Comparison of ENCODE assay signal across 9 mouse cellular contexts in genomic region chr12:33955606-33956295, GRCm38 (mm10). TPM values are rescaled to one million over a fixed set of nuclear protein-coding genes. Genes with fewer than 3 reads are reported as not detected.
DNase-seq lines count a peak whose midpoint lies in the region; ATAC-seq and TF ChIP-seq lines count a peak whose summit lies in the region.
"Had no signal": no experiment of that assay in that cellular context is flagged by ENCODE, and none has a peak within 500 bp of the region (broad histone marks: within the 10 kb centered on the region; RNA-seq: fewer than 3 reads in every experiment).

No protein-coding gene starts in this region.

- H3K27ac ChIP-seq in forebrain, embryonic 10.5 days, result peak overlapping the region; percentile 53; the same call in 1 of the 2 replicates
- H3K27ac ChIP-seq in forebrain, embryonic 15.5 days (replicated peaks), result no peak overlapping the region
- no peak overlapping the region for H3K27ac ChIP-seq in midbrain, embryonic 12.5 days (replicated peaks)
- no peak overlapping the region for H3K27ac ChIP-seq in midbrain, embryonic 15.5 days
- no peak overlapping the region for H3K27ac ChIP-seq in intestine, embryonic 16.5 days (ENCODE audit: low read length)
- no peak overlapping the region for H3K27ac ChIP-seq in stomach, embryonic 15.5 days
- no peak overlapping the region for H3K27ac ChIP-seq in layer of hippocampus, adult 2 months

- ATAC-seq in forebrain, embryonic 15.5 days (replicated peaks), result no peak
- peak; percentile 16; the same call in 1 of the 2 replicates for ATAC-seq in midbrain, embryonic 12.5 days (ENCODE audit: low FRiP score, low read depth)
- ATAC-seq in midbrain, embryonic 15.5 days (replicated peaks), result no peak
- no peak for ATAC-seq in intestine, embryonic 16.5 days
- ATAC-seq in stomach, embryonic 15.5 days (ENCODE audit: insufficient read depth, low FRiP score, low read depth), result no peak

- no peak overlapping the region for H3K9ac ChIP-seq in forebrain, embryonic 15.5 days (replicated peaks)
- H3K9ac ChIP-seq in midbrain, embryonic 12.5 days (replicated peaks), result no peak overlapping the region
- H3K9ac ChIP-seq in midbrain, embryonic 15.5 days, result no peak overlapping the region
- no peak overlapping the region for H3K9ac ChIP-seq in intestine, embryonic 16.5 days (ENCODE audit: low read depth, low read length)
- H3K9ac ChIP-seq in stomach, embryonic 15.5 days, result no peak overlapping the region

- H3K36me3 ChIP-seq in forebrain, embryonic 10.5 days (replicated peaks), result no peaks in the 10 kb centered on the region
- H3K36me3 ChIP-seq in forebrain, embryonic 15.5 days, result no peaks in the 10 kb centered on the region
- H3K36me3 ChIP-seq in midbrain, embryonic 12.5 days, result no peaks in the 10 kb centered on the region
- H3K36me3 ChIP-seq in midbrain, embryonic 15.5 days (replicated peaks), result no peaks in the 10 kb centered on the region
- no peaks in the 10 kb centered on the region for H3K36me3 ChIP-seq in intestine, embryonic 16.5 days (ENCODE audit: control insufficient read depth, insufficient read depth, low read length)
- no peaks in the 10 kb centered on the region for H3K36me3 ChIP-seq in stomach, embryonic 15.5 days

- H3K9me3 ChIP-seq in forebrain, embryonic 10.5 days, result no peaks in the 10 kb centered on the region
- no peaks in the 10 kb centered on the region for H3K9me3 ChIP-seq in forebrain, embryonic 15.5 days
- H3K9me3 ChIP-seq in midbrain, embryonic 12.5 days, result no peaks in the 10 kb centered on the region
- no peaks in the 10 kb centered on the region for H3K9me3 ChIP-seq in midbrain, embryonic 15.5 days
- no peaks in the 10 kb centered on the region for H3K9me3 ChIP-seq in intestine, embryonic 16.5 days (ENCODE audit: control insufficient read depth, low read length)
- H3K9me3 ChIP-seq in stomach, embryonic 15.5 days, result no peaks in the 10 kb centered on the region

- no peak overlapping the region for H3K4me2 ChIP-seq in forebrain, embryonic 15.5 days (replicated peaks)
- H3K4me2 ChIP-seq in midbrain, embryonic 12.5 days (replicated peaks), result peak overlapping the region; percentile 16
- H3K4me2 ChIP-seq in midbrain, embryonic 15.5 days, result no peak overlapping the region
- peak overlapping the region; percentile 16; the same call in 1 of the 2 replicates for H3K4me2 ChIP-seq in intestine, embryonic 16.5 days (ENCODE audit: low read depth, low read length)
- peak overlapping the region; percentile 80 for H3K4me2 ChIP-seq in stomach, embryonic 15.5 days

- no peak for TF ChIP-seq CTCF in layer of hippocampus, adult 2 months (conservative IDR thresholded peaks at IDR 0.05)

- H3K4me1 ChIP-seq in forebrain, embryonic 10.5 days, result peaks cover 31% of the 10 kb centered on the region
- peaks cover 17% of the 10 kb centered on the region for H3K4me1 ChIP-seq in forebrain, embryonic 15.5 days
- H3K4me1 ChIP-seq in midbrain, embryonic 12.5 days, result peaks cover 21% of the 10 kb centered on the region
- peaks cover 20% of the 10 kb centered on the region for H3K4me1 ChIP-seq in midbrain, embryonic 15.5 days
- H3K4me1 ChIP-seq in intestine, embryonic 16.5 days (ENCODE audit: control insufficient read depth, insufficient read depth, low read length), result peaks cover 20% of the 10 kb centered on the region; the same call in 1 of the 2 replicates
- H3K4me1 ChIP-seq in stomach, embryonic 15.5 days, result peaks cover 16% of the 10 kb centered on the region; the same call in 1 of the 2 replicates

- peaks cover 88% of the 10 kb centered on the region for H3K27me3 ChIP-seq in forebrain, embryonic 10.5 days (ENCODE audit: poor library complexity, severe bottlenecking)
- H3K27me3 ChIP-seq in forebrain, embryonic 15.5 days, result peaks cover 67% of the 10 kb centered on the region
- peaks cover 69% of the 10 kb centered on the region for H3K27me3 ChIP-seq in midbrain, embryonic 12.5 days
- H3K27me3 ChIP-seq in midbrain, embryonic 15.5 days (replicated peaks), result peaks cover 59% of the 10 kb centered on the region
- H3K27me3 ChIP-seq in intestine, embryonic 16.5 days (replicated peaks; ENCODE audit: control insufficient read depth, insufficient read depth, low read length), result peaks cover 50% of the 10 kb centered on the region
- H3K27me3 ChIP-seq in stomach, embryonic 15.5 days (replicated peaks), result peaks cover 40% of the 10 kb centered on the region

- H3K4me3 ChIP-seq in forebrain, embryonic 10.5 days, result peak overlapping the region; percentile 67
- no peak overlapping the region for H3K4me3 ChIP-seq in forebrain, embryonic 15.5 days
- H3K4me3 ChIP-seq in midbrain, embryonic 12.5 days, result peak overlapping the region; percentile 18; the same call in 1 of the 2 replicates
- H3K4me3 ChIP-seq in midbrain, embryonic 15.5 days, result no peak overlapping the region
- H3K4me3 ChIP-seq in intestine, embryonic 16.5 days (ENCODE audit: low read length), result 0 out of 2 replicates have a peak overlapping the region, but pooled peaks have one; percentile 12
- peak overlapping the region; percentile 16; the same call in 1 of the 2 replicates for H3K4me3 ChIP-seq in stomach, embryonic 15.5 days (replicated peaks)
- H3K4me3 ChIP-seq in layer of hippocampus, adult 2 months, result no peak overlapping the region

- WGBS in forebrain, embryonic 10.5 days, result 1% methylated on average over 28 of the region's 28 CpGs
- 2% methylated on average over 28 of the region's 28 CpGs for WGBS in forebrain, embryonic 15.5 days
- WGBS in midbrain, embryonic 12.5 days, result 1% methylated on average over 28 of the region's 28 CpGs
- 2% methylated on average over 28 of the region's 28 CpGs for WGBS in midbrain, embryonic 15.5 days
- 7% methylated on average over 28 of the region's 28 CpGs for WGBS in intestine, embryonic 16.5 days
- 8% methylated on average over 28 of the region's 28 CpGs for WGBS in stomach, embryonic 15.5 days

- peak; percentile 71 for DNase-seq in forebrain, embryonic 10.5 days (ENCODE audit: extremely low spot score, low spot score)
- no peak for DNase-seq in layer of hippocampus, adult 2 months (ENCODE audit: low spot score in 2 of 2)
- no peak for DNase-seq in right cerebral cortex, adult 2 months (ENCODE audit: low spot score in 2 of 2)

RNA-seq across cellular contexts. Expression of gene Twist1, which starts 1.7 kb away (rescaled TPM):
- polyA plus RNA-seq in forebrain, embryonic 10.5 days (2016; fragmentation: Nextera tagmentation; extraction: Ambion mirVana), result 9.1 and 12.1 TPM in 2 replicates
- 0.63 and 0.74 TPM in 2 replicates for polyA plus RNA-seq in forebrain, embryonic 15.5 days (2015; fragmentation: Nextera tagmentation; extraction: Ambion mirVana)
- polyA plus RNA-seq in midbrain, embryonic 12.5 days (2016; fragmentation: Nextera tagmentation; extraction: Ambion mirVana), result 11.0 and 12.3 TPM in 2 replicates
- 1.2 and 1.5 TPM in 2 replicates for polyA plus RNA-seq in midbrain, embryonic 15.5 days (2015; fragmentation: Nextera tagmentation; extraction: Ambion mirVana)
- 0.49 and 0.59 TPM in 2 replicates for polyA plus RNA-seq in intestine, embryonic 16.5 days (2015; fragmentation: Nextera tagmentation; extraction: Ambion mirVana)
- 4.2 and 5.3 TPM in 2 replicates for polyA plus RNA-seq in stomach, embryonic 15.5 days (2015; fragmentation: Nextera tagmentation; extraction: Ambion mirVana)
- total RNA-seq in layer of hippocampus, adult 2 months (2021), result 1 to 10 TPM; 1.6 TPM

RNA-seq across cellular contexts. Expression of gene Ferd3l, which starts 27.5 kb away (rescaled TPM):
- 0.30 and 0.55 TPM in 2 replicates for polyA plus RNA-seq in forebrain, embryonic 10.5 days (2016; fragmentation: Nextera tagmentation; extraction: Ambion mirVana)
- polyA plus RNA-seq in forebrain, embryonic 15.5 days (2015; fragmentation: Nextera tagmentation; extraction: Ambion mirVana), result not detected in 2 replicates
- 1.4 and 4.3 TPM in 2 replicates for polyA plus RNA-seq in midbrain, embryonic 12.5 days (2016; fragmentation: Nextera tagmentation; extraction: Ambion mirVana)
- 0.71 and 0.86 TPM in 2 replicates for polyA plus RNA-seq in midbrain, embryonic 15.5 days (2015; fragmentation: Nextera tagmentation; extraction: Ambion mirVana)
- not detected in 2 replicates for polyA plus RNA-seq in intestine, embryonic 16.5 days (2015; fragmentation: Nextera tagmentation; extraction: Ambion mirVana)
- polyA plus RNA-seq in stomach, embryonic 15.5 days (2015; fragmentation: Nextera tagmentation; extraction: Ambion mirVana), result not detected in 2 replicates
- not detected for total RNA-seq in layer of hippocampus, adult 2 months (2021)
- polyA plus RNA-seq: liver, embryonic 16.5 days had no signal

Comparison
In these comparisons a context has a peak if more than half of its experiments do, and no peak if none do; other contexts are left out.
1. H3K4me3 ChIP-seq: peak in forebrain, embryonic 10.5 days (single experiment), midbrain, embryonic 12.5 days (single experiment), intestine, embryonic 16.5 days (single experiment) and stomach, embryonic 15.5 days (single experiment); none in forebrain, embryonic 15.5 days (single experiment), midbrain, embryonic 15.5 days (single experiment) and layer of hippocampus, adult 2 months (single experiment).
2. H3K4me2 ChIP-seq: peak in midbrain, embryonic 12.5 days (single experiment), intestine, embryonic 16.5 days (single experiment) and stomach, embryonic 15.5 days (single experiment); none in forebrain, embryonic 15.5 days (single experiment) and midbrain, embryonic 15.5 days (single experiment).